Mouse (Mus musculus) layer of hippocampus, adult 11-12 months (tissue): ENCODE measurements around the gene Ubac1.

Experiments
- DNase-seq: peaks from one replicate; pipeline ENCODE4 v3.0.0; 2022; ENCODE audit warnings: low spot score

Gene Ubac1

GRCm38 (mm10) chr2:25969319-25969718 lies 52.2 kb downstream of the Ubac1 start:
- DNase-seq, result no peak

- DNase-seq, result no peak
These were observed 72.3 kb downstream of the Ubac1 start for GRCm38 (mm10) chr2:25949291-25949690.
